Mouse (Mus musculus): ENCODE results near the gene Txnip.
"Not testable (repeated sequence)": the region's sequence is repeated elsewhere in the genome, so short reads cannot be mapped to it uniquely, and the experiment has no call there.

Gene Txnip

GRCm38 (mm10) chr3:96557694-96558093, at the start of gene Txnip:
TSS of gene Txnip (plus strand) at chr3:96557957.
- DNase-seq: peak; percentile 100

- DNase-seq: not testable (repeated sequence)
Observed at GRCm38 (mm10) chr3:96507966-96508365, 49.8 kb upstream of the Txnip start.

DNA sequence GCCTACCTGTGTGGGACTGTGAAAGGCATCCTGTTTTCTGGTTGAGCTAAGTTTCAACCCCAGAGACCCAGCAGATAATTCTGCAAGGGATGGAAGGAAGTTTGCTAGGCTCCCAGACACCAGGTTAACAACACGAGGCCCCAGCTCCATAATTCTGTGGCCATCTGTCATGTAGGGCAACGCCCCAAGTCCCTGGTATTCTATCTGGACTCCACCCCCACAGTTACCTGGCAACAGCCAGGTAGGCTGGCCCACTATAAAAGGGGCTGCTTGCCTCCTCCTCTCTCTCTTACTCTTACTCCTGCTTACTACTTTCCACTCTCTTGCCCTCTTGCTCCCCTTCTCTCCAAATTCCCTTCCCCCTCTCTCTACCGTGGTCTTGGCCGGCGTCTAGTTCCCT, 37.6 kb upstream of the Txnip start:
- DNase-seq: no peak

- DNase-seq: peak in 1 of 2 experiments; percentile 21
Observed at GRCm38 (mm10) chr3:96522149-96522548, 35.6 kb upstream of the Txnip start.

GRCm38 (mm10) chr3:96524028-96524810, 33.5 kb upstream of the Txnip start:
- no peak for DNase-seq

DNA sequence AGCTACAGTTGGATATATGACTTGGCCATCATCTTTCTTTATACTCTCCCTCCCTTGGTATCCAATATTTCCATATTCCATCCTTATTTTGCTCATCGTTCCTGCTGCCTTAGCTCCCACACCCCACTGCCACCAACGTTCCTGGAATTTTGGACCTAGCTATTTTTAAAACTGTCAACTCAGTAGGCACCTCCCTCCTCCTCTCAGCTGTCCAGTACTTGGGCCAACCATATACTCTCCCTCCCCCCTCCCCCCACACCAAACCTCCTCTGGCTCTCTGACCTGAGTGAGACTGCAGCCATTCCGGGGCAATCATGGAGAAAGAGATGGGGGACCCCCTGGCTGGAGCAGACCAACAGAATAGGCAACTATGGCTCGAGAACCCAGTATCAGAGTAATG, 32.8 kb upstream of the Txnip start, which contains the start of gene Hfe2:
TSS of gene Hfe2 (plus strand) at position 259 of the 400 bp plus-strand sequence.
- no peak for DNase-seq

DNA sequence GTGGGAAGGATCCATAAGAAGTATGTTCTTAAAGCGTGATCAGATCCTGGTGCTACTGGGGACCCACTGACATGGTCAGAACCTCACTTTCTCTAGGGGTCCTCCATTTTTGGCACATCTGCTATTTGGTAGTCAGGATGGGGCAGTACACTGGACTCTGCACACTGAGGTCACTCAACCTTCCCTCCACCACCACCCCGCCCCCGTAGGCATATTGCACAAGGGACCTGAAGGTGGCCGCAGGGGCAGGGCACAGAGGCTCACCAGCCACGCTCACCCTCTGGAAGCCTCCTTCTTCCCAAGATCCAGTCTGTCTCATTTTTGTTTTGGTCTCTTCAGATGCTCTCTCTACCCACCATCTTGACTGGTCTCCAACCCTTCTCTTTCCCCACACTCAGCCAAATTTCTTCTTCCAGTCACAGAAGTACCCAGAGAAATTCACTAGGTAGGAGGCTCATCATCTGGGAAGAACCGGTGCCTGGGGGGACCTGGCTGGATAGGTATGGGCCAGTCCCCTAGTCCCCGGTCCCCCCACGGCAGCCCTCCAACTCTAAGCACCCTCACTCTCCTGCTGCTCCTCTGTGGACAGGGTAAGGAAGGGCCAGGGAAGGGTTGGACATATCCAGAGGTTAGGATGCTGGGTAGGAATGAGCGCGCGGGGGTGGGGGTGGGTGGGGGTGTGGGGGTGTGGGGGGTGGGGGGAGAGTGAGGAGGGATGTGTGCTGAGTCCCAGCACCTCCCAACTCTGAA, 31.6 kb upstream of the Txnip start:
- no peak for DNase-seq

- no peak for DNase-seq
Observed at GRCm38 (mm10) chr3:96526864-96527542, 30.8 kb upstream of the Txnip start.

DNA sequence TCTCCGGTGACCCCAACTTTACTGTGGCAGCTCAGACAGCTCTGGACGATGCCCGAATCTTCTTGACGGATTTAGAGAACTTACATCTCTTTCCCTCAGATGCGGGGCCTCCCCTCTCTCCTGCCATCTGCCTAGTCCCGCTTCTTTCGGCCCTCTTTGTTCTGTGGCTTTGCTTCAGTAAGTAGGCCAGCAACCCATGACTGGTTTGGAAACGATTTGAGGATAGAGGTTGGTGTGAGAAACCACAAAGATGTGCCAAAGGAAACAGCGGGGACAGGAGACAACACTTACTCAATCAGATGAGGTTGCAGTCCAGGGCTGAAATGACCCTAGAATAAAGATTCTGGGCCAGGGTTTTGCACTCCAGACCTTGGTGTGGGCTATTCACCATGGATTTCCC, 29.3 kb upstream of the Txnip start:
- DNase-seq: no peak

GRCm38 (mm10) chr3:96532050-96532449, 25.7 kb upstream of the Txnip start:
- DNase-seq: no peak

- no peak for DNase-seq
Observed at GRCm38 (mm10) chr3:96534300-96534699, 23.5 kb upstream of the Txnip start.

- DNase-seq: no peak
Observed at GRCm38 (mm10) chr3:96539316-96539715, 18.4 kb upstream of the Txnip start.

DNA sequence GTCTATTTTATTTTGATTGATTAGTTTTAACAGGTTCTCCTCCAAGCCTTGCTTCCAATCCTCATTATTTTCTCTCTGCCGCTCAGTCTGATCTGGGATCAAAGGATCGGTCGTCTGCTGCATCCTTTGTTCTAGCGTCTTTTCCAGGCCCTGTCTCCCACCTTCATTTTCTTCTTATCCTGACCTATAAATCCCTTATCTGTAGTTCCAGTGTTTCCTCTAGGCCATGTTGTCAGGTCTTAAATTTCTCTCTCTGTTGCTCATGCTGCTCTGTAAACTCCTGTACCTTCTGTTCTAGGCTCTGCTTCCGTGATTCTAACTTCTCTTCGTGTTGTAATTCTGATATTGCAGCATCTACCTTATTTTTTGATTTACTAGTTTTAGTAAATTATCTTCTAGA, 17.0 kb upstream of the Txnip start:
- DNase-seq: no peak

- DNase-seq: no peak
Observed at GRCm38 (mm10) chr3:96541328-96542078, 16.3 kb upstream of the Txnip start.

GRCm38 (mm10) chr3:96542554-96542953, 15.2 kb upstream of the Txnip start:
- no peak for DNase-seq

DNA sequence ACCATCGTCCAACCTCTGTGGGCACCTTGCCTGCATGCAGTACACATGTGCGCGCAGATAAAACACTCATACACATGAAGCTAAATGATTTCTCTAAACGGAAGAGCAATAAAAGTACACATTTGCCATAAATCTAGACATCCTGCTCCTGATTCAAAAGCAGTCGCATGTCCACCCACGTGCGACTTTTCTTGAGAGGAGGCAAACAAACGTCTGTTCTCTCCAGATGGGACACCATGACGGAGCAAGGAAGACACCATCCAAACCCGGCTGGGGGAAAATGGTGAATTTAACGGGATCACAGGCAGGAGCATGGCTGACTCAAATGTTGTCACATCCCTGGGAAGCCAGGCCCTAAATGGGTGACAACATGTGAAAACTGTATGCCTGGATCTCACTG, 14.4 kb upstream of the Txnip start:
- no peak for DNase-seq

GRCm38 (mm10) chr3:96545565-96545964, 12.2 kb upstream of the Txnip start:
- DNase-seq: no peak

DNA sequence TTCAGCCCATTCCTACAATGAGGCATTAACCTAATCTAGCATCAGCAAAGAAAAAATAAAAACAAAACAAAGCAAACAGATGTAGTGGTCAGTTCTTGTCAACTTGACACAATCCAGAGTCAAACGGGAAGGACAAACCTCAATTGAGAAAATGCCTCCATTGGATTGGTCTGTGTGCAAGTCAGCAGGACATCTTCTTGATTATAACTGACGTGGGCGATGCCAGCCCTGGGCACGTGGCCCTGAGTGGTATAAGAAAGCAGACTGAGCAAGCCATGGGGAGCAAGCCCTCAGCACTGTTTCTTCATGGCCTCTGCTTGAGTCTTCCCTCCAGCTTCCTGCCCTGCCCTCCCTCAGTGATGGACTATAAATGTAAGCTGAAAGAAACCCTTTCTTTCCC, 10.9 kb upstream of the Txnip start:
- no peak for DNase-seq

- DNase-seq: peak; percentile 79 to 88
Observed at GRCm38 (mm10) chr3:96547389-96547960, 10.3 kb upstream of the Txnip start.

DNA sequence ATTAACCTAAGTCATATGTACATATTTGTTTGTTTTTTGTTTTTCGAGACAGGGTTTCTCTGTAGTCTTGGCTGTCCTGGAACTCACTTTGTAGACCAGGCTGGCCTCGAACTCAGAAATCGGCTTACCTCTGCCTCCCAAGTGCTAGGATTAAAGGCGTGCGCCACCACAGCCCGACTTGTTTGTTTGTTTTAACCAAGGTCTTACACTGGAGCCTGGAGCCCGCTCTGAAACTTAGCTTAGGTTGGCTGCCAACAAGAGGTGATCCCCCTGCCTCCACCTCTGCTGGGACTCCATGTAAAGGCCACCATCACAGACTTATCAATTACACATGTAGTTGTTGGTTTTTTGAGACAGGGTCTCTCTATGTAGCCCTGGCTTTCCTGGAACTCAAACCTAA, 8.9 kb upstream of the Txnip start:
- no peak for DNase-seq

DNA sequence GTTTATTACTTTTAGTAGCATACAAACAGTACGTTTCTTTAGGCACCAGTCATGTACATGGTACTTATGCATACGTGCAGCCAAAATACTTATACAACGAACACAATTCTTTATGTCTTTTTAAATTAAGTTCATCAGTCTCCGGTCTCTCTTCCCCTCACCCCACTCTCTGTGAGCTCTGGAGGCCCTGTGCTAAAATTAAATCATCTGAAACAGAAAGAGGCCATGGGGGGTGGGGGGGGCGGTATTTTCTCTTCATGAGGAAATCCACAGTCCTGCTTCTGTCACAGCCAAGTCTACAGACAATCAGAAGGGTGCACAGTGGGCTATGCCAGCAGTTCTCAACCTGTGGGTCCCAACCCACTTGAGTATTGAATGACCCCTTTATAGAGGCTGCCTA, 8.4 kb upstream of the Txnip start:
- DNase-seq: no peak

GRCm38 (mm10) chr3:96551203-96551602, 6.6 kb upstream of the Txnip start:
- DNase-seq: peak; percentile 79 to 84

Data from kidney, postnatal 25 days (tissue).